Mouse (Mus musculus) testis, adult 2 months (tissue): ENCODE measurements at regions not wholly inside any gene's neighbourhood (a gene's known extent, or its start where the extent isn't known, plus 50 kb on each side); places are given as distances from the start of the nearest gene placed in this dataset.

Experiments used
- H3K27ac ChIP-seq: fragments of 200-500 bp; 2 replicates; pipeline ENCODE4 v1.5.1; 2012; ENCODE audit warnings: low read depth, low read length; ENCODE audit not compliant: control insufficient read depth, insufficient read depth
- H3K27me3 ChIP-seq: fragments of 200-500 bp; 2 replicates; pipeline ENCODE4 v1.6.1; 2012; ENCODE audit warnings: mild to moderate bottlenecking, low read length, moderate library complexity; ENCODE audit not compliant: control insufficient read depth, insufficient read depth
- H3K36me3 ChIP-seq: fragments of 200-500 bp; 2 replicates; pipeline ENCODE4 v1.6.1; 2012; ENCODE audit warnings: mild to moderate bottlenecking, low read length; ENCODE audit not compliant: control insufficient read depth, insufficient read depth
- H3K4me1 ChIP-seq: fragments of 200-500 bp; 2 replicates; pipeline ENCODE4 v1.6.1; 2012; ENCODE audit warnings: low read length; ENCODE audit not compliant: control insufficient read depth, insufficient read depth
- H3K4me3 ChIP-seq: fragments of 200-500 bp; 2 replicates; pipeline ENCODE4 v1.5.1; 2012; ENCODE audit warnings: low read depth, mild to moderate bottlenecking, low read length, moderate library complexity, mixed read lengths; ENCODE audit not compliant: control insufficient read depth
- CTCF ChIP-seq: fragments of 200-500 bp; IDR thresholded peaks from 2 replicates; pipeline ENCODE4 v1.5.1; 2012; ENCODE audit warnings: low read depth, mild to moderate bottlenecking, inconsistent platforms, low read length, moderate library complexity; ENCODE audit not compliant: control insufficient read depth, insufficient read depth, insufficient replicate concordance
- POLR2A ChIP-seq: fragments of 200-500 bp; IDR thresholded peaks from 2 replicates; pipeline ENCODE4 v1.6.1; 2012; ENCODE audit warnings: low read depth, mild to moderate bottlenecking, inconsistent platforms, low read length, moderate library complexity; ENCODE audit not compliant: control insufficient read depth

DNA sequence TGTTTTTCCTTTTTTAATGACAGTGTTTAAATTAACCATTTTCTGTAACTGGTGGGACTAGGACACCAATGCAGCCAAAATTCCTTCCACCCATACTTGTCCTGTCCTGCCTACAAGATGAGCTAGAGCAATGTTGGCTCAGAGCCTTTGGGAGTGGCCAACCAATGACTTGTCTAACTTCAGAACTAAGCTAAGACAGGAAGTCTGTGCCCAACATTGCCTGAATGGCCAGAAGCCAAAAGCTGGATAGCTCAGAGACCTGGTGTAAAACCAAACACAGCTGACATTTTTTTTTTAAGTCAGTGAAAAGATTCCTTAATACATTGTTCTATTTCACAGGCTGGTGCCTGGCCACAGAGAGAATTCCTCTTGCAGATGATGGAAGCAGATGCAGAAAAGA, 1433.5 kb upstream of the 1700008P02Rik start:
- TF ChIP-seq POLR2A: no peak
- TF ChIP-seq CTCF: no peak
- Histone ChIP-seq H3K4me1 (no peaks in the 10 kb centered on the region), H3K27me3 (no peaks in the 10 kb centered on the region), H3K4me3 (no peak overlapping the region), H3K27ac (no peak overlapping the region), H3K36me3 (no peaks in the 10 kb centered on the region)

GRCm38 (mm10) chr3:8051167-8051566, 1430.9 kb upstream of the 1700008P02Rik start:
- H3K4me1 ChIP-seq: no peaks in the 10 kb centered on the region
- no peak for TF ChIP-seq POLR2A
- no peak for TF ChIP-seq CTCF
- H3K4me3 ChIP-seq: no peak overlapping the region
- H3K27me3 ChIP-seq: no peaks in the 10 kb centered on the region
- H3K36me3 ChIP-seq: no peaks in the 10 kb centered on the region
- no peak overlapping the region for H3K27ac ChIP-seq

DNA sequence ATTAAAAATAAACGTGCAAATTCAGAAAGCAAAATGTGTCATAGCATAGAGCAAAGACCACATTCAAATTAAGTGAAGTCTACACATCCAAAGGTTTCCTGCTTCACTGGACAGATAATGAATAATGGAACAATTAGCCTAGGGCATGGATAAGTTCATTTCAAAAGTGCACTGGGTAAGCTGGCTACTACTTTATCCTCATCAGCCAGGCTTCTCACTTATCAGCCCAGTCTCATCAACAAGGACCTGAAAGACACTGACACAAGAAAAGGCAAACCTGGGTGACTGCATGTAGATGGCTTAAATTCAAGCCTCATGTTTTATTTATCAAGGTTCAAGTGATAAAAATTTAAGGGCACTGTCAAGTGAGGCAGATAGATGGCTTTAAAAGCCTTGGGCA, 1429.5 kb upstream of the 1700008P02Rik start:
- Histone ChIP-seq H3K27ac (no peak overlapping the region), H3K27me3 (no peaks in the 10 kb centered on the region), H3K4me1 (no peaks in the 10 kb centered on the region), H3K4me3 (no peak overlapping the region), H3K36me3 (no peaks in the 10 kb centered on the region)
- no peak for TF ChIP-seq CTCF
- TF ChIP-seq POLR2A: no peak

- H3K27me3 ChIP-seq: no peaks in the 10 kb centered on the region
- no peak for TF ChIP-seq CTCF
- no peaks in the 10 kb centered on the region for H3K4me1 ChIP-seq
- H3K4me3 ChIP-seq: no peak overlapping the region
- no peak overlapping the region for H3K27ac ChIP-seq
- H3K36me3 ChIP-seq: no peaks in the 10 kb centered on the region
Observed at GRCm38 (mm10) chr3:8046348-8046747, 1426.1 kb upstream of the 1700008P02Rik start.

GRCm38 (mm10) chr3:8036697-8037096, 1416.5 kb upstream of the 1700008P02Rik start:
- Histone ChIP-seq H3K4me3 (no peak overlapping the region), H3K27me3 (no peaks in the 10 kb centered on the region), H3K4me1 (peaks cover 2% of the 10 kb centered on the region; the same call in 1 of the 2 replicates), H3K27ac (no peak overlapping the region), H3K36me3 (no peaks in the 10 kb centered on the region)
- no peak for TF ChIP-seq CTCF
- TF ChIP-seq POLR2A: no peak

GRCm38 (mm10) chr3:8035091-8035729, 1415.0 kb upstream of the 1700008P02Rik start:
- no peak overlapping the region for H3K4me3 ChIP-seq
- H3K4me1 ChIP-seq: peaks cover 2% of the 10 kb centered on the region; the same call in 1 of the 2 replicates
- no peak overlapping the region for H3K27ac ChIP-seq
- no peak for TF ChIP-seq CTCF
- TF ChIP-seq POLR2A: no peak
- H3K36me3 ChIP-seq: no peaks in the 10 kb centered on the region
- H3K27me3 ChIP-seq: no peaks in the 10 kb centered on the region

- TF ChIP-seq CTCF (no peak), POLR2A (no peak)
- no peaks in the 10 kb centered on the region for H3K27me3 ChIP-seq
- no peaks in the 10 kb centered on the region for H3K4me1 ChIP-seq
- no peak overlapping the region for H3K4me3 ChIP-seq
- no peaks in the 10 kb centered on the region for H3K36me3 ChIP-seq
- no peak overlapping the region for H3K27ac ChIP-seq
Observed at GRCm38 (mm10) chr3:8026325-8027017, 1406.2 kb upstream of the 1700008P02Rik start.

DNA sequence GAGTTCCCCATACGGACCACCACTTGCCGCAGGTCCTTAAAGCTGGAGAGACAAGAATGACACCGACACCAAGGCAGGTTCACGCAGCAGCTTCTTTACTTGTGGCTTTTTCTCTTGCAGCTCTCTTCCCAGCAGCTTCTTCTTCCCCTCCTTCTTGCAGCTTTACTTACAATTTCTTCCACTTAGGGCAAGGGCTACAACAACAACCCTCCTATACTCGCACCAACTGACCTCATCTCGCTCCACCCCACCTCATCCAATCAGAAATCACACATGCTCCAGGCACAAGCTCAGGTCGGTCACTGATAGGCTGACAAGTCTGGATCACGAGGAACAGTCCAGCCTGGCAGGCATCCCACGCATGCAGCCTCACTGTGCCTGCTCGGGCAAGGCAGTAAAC, 1402.4 kb upstream of the 1700008P02Rik start:
- Histone ChIP-seq H3K4me3 (no peak overlapping the region), H3K27ac (no peak overlapping the region), H3K4me1 (no peaks in the 10 kb centered on the region), H3K36me3 (no peaks in the 10 kb centered on the region), H3K27me3 (no peaks in the 10 kb centered on the region)
- no peak for TF ChIP-seq POLR2A
- no peak for TF ChIP-seq CTCF
